Mouse (Mus musculus): Measurements from ENCODE around the gene Sept12.

Gene Sept12

DNA sequence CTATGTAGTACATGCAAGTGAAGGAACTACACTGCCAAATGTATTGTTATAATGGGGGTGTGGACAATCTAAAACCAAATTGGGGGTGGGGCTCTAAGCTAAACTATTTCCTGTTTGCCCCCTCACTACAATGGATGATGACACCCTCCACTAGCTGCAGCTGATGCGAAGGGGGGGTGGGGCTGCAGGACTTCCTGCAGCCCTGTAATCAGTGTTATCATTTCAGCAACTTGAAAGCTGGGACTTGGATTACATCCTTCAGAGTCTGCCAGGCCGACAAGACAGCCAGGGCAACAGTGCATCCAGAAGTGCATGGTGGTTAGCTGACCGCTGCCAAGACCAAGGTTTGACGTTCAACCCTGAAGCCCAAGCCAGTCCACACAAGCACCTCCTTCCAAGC, 26.0 kb downstream of the Sept12 start:
- peak; percentile 26 for DNase-seq

DNA sequence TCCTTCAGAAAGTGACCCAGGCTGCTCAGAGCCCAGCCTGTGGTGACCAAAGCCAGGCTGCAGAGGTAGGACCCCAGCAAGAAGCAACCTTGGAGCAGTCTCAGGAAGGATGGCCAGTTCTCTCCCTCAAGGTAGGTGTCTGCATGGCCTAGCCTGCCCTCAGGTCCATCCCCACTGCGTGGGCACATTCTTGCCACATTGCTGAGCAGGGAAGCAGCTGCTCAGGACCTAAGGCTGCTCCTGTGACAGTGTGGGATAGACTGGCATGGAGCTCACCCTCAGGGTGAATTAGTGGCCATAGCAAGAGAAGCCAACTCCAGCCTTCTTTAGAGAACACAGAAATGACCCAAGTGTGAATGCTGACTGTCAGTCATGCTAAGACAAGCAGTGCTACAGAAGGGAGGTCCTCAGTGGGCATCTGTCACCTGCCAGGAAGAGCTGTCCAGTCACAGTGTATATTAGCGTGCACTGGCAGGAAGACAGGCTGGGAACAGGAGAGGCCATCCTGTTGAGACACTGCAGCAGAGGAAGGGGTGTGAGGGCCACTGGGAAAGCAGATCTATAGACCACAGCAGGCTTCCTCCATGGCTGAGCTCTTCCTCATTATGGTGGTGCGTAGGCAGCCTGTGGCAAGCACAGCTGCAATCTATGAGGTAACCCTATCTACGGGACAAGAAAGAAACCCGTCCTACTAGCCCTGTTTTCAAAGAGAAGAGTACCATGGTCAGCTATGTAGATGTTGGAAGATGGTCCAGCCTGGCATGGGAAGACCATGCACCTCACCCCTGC, 28.4 kb downstream of the Sept12 start:
- peak; percentile 34 to 36 for DNase-seq

DNA sequence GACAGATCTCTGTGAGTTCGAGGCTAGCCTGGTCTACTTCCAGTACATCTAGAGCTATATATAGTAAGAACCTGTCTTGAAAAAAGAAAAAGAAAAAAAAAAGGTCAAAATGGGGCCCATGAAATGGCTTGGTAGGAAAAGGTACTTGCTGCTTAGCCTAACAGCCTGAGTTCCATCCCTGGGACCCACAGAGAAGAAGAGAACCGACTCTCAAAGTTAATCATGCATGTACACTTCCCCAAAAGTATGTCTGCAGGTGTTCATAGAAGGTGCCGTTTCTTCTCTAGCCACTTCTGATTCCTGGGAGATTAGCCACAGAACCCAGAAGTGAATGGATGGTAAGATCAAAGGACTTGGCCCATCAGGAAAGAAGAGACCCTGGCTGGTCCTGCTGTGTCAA, 29.2 kb downstream of the Sept12 start:
- peak; percentile 19 to 31 for DNase-seq

DNA sequence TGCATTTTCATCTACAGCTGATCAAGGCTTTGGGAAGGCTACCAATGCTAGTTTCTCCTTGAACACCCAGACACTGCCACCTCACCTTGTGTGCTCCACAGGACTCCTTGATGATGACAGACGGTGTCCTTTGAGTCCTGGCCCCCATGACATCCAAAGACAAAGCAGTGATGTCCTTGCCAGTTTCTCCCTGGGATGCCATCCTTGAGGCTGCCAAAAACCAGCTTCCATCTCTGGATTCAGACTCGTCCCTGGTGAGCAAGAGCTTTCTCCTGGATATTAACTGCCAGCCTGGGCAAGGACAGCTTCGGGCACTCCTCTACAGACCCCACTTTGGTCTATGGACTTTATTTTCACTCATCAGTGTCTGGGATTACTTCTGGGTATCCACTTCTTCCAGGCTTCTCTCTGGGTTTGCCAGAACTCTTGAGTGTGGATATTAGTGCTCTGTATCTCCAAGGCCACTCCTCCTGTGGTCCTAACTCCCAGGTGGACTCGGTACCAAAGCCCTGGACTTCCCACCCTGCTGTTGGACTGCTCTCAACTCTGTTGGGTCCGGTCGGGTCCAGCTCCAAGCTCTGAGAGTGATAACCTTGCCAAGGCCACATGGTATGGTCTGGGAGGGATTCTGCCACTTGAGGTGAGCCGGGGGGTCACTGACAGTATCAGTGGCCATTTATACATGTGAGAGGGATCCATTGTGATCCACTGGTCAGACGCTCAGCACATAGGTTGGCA, 32.1 kb downstream of the Sept12 start:
- no peak for DNase-seq

DNA sequence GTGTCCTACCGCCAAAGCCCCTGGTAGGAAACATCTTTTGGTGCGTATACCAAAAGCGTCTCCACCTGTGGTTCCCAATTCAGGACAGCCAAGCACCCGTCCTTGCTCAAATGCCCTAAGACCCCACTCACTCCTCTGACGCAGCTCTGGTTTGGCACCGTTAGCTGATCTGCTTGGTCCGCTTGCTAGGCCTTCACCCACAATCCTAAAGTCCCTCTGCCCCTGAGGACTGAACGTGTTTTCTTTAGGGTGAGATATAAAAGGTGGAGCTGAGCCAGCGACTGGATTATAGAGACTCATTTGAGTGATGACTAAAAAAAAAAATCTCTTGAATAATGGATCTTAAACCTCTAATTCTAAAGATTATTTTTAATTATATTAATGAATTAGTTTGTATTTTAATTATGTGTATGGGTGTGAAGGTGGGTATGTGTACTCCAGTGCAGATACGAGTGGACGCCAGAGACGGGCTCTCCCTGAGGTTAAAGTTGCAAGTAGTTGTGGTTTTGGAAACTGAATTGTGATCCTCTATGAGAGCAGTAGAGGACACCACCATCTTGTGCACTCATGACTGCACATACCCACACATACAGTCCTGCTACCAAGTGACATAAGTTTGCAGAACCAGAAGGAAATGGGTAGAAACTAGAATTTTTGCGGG, 32.8 kb downstream of the Sept12 start:
- no peak for DNase-seq

DNA sequence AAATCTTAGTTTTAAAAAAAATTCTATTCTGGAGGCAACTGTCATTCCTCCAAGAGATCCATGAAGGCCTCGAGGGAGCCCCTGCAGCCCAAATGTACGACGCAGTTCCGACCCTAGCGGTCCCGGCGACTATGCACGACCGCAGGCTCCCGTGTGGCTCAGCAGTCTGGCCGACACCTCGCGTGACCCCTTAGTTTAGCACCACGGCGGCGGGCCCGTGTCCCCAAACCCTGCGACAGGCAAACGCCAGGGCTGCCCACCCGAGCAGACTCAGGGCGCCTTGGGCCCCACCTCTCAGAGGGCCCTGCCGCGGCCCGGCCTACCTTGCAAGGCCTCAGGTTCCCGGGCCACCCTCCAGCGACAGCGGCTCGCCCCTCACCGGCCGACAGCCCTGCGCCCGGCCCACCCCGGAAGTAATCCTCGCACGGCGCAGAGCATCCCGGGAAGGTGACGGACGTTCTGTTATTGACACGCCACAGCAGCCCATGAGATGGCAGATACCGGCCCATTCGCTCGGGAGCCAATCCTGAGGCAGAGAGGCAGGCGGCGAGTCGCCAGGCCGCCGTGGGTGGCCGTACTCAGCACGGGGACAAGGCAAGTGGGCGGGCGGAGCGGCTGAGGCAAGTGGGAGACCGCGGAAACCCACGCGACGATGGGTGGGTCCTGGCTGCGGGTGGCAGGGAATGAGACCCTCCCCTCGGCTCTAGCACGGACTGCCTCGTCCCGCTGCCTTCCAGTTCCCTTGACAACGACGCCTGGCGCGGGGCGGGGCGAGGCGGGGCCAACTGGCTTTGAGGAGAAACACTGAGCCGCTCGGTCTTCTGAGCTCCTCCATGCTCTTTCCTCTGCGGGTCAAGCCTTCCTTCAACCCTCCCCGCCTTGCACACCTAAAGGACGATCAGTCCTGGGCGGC, 33.6 kb downstream of the Sept12 start, which contains the start of gene Anks3:
Anks3 (minus strand) TSS at position 409 of the 913 bp plus-strand sequence.
- peak; percentile 96 for DNase-seq

DNA sequence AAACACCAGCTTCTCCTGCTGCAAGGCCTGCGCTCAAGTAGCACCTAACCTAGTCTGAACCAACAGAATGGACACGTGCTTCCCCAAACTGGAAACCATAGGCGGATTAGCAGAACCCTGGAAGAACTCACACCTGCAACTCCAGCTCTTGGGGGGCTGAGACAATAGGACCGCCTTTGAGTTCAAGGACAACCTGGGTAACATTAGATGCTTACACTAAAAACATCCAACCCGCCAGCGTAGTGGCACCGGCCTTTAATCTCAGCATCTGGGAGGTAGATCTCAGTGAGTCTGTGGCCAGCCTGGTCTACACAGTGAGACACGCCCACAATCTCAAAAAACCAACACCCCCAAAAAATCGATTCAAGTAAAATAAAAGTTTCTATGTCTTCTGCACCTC, 34.3 kb downstream of the Sept12 start:
- no peak for DNase-seq

DNA sequence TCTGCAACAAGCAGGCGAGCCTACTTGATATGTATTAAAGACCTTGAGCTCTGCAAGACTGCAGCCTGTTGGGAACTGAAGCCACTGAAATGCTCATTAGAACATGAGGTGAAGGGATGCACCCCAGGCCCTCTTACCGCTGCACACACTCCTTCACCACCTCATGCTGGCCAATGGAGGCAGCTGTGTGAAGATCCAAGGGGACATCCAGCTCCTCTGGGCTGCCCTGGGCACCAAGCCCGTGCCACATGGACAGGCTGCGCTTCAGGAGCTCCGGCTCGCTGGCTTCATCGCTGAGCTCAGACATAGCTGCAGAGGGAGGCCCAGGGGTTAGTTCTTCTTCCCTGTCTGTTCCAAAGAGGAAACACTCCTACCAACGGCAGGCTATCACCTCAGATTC, 37.4 kb downstream of the Sept12 start:
- no peak for DNase-seq

DNA sequence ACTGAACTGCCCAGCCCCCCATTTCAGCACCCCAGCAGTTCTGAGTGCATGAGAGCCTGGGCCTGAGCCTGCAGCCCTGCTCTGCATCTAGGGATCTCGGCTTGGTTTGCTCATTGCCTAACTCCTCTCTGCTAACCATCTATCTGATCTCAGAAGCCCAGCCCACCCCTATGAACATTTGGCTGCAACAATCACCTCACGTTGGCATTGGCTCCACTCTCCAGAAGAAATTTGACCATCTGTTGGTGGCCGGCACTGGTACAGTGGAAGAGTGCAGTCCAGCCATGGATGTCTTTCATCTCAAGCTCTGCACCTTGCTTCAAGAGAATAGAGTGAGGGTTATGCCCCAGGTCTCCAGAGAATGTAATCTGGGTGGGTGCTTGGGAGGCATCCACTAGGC, 40.2 kb downstream of the Sept12 start:
- no peak for DNase-seq

DNA sequence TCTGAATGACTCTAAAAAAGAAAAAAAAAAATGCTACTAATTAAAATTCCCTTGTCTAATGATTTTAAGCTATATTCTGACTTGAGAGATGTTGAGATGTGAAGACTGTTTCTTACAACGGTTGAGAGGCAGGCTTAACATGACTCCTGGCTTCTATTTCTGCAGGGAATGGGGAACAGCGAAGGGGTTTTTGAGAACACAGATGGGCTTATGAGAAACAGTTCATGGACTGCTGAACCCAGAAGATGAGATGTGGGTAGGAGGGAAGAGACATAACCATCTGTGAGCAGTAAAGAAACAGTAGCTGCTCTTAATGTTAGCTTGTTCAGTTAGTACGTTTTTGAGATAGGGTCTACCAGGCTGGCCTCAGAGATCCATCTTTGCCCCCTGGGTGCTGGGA, 41.0 kb downstream of the Sept12 start:
- no peak for DNase-seq

DNA sequence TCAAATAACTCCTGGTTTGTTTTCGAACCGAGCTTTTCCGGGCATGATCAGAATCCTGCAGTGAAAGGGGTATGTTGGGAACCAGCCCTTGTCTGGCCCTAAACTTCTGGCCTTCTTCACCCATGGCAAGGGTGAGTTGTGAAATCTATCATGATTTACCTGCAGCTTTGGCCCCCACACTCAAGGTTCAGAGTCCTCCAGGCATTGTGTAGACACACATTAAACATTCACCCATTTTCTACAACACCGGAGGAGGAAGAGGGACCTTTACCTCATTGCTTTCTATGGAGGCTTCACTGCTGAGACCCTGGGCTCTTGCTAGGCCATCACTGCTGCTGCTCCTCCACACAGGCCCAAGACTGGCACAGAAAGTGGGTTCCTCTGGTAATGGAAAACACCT, 50.3 kb downstream of the Sept12 start:
- no peak for DNase-seq

DNA sequence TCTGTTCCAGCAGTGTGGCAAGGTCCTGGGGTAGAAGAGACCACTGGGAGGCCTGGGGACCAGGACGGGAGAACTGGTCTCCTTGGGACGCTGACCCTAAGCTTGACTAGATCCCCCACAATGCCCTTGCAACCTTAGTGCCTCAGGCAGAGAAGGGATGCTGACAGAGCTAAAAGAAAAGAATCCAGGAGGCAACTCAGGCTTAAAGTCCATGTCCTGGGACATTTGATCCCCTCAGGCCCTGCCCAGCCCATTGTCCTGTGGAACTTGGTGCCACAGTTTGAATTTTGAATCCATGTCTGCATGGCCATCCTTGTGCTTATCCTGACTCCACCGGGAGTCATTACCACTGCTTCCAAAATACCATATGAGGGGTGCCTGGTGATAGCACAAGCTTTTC, 51.5 kb downstream of the Sept12 start:
- no peak for DNase-seq

DNA sequence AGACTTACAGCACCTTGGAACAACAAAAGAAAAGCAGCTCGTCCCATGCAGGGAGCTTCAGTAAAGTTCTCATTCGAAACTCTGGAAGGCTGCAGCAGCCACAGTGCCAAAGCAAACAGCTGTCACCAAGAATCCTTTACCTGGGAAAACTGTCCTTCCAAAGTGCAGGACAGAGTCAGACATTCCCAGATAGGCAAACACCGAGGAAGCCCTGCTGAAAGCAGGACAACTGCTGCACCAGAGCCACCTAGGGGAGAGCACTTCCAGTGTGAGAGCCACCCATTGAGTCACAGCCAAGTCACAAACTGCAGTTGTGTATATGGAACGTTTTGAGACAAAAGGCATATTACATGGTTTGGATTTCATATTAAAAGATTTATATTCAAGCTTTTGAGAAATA, 52.2 kb downstream of the Sept12 start:
- DNase-seq: no peak

DNA sequence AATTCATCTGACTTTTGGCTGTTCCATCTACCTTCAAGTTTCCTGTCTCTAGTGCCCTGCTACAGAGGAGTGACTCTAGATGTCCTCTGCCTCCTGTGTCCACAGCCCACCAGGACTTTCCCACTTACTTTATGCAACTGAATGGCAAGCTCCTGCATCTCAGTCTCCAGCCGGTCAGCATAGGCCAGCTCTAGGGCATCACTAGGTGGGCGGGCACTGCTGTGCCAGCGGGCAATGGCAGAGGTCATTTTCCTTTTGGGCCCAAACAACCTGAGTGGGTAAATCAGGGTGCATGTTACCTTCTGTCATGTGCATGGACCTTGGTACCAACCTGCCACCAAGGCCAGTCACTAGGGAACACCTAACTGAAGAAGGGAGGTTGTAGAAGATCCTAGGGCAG, 54.2 kb downstream of the Sept12 start:
- DNase-seq: no peak

DNA sequence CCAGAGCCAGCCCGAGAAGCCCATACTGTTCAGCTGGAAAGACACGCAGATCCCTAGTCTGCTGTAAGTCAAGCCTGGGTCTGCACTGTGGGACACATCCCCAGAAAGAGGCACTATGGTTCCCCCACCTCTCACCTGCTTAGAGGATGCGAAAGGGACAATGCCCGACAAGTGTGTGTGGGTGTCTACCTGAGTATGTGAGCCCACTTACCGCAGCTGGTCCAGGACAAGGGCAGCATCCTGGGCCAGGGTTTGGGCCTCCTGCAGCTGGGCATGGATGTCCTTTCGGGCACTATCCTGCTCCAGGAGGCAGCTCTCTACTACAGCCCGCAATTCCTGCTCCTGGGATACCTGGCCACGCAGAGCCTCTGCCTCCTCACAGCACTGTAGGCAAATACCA, 54.8 kb downstream of the Sept12 start:
- DNase-seq: no peak

DNA sequence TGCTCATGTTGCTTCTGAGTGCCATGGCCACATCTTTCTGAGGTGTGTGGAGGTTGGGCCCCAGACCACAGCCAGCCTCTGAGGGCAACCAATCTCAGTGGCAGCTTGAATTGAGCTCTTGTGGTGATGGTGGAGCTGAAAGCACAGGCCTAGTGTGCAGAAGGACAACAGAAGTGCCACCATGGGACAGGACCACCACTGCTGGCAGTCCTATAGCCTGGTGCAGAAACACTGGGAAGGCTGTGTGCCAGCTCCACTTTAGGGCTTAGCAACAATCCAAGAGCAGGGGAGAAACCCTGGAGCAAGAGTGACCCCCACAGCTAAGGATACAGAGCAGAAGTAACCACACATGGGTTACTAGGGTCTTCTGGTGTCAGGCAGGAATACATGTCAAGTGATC, 56.6 kb downstream of the Sept12 start:
- no peak for DNase-seq

DNA sequence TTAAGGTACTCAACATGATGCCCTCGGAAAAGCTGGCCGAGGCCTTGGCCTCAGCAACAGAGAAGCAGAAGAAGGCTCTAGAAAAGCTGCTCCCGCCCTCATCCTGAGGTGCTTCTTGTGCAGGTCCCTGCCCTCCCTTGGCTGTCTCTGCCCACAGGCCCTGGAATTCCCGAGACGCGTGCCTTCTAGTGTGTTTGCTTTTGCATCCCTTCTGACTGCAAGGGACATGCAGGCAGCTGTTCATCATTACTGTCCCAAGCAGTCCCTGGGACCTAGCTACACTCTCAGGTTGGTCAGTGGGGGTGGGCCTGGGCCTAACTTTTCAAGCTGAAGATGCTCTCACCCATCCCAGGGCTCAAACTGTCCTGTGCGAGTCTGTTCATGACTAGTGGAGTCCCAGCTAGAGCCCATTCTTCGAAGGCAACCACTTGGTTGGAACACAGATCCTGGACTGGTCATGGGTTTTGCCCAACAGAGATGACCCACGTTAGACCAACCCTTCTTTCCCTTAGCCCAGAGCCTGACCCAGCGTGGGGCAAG, 57.3 kb downstream of the Sept12 start:
- no peak for DNase-seq

DNA sequence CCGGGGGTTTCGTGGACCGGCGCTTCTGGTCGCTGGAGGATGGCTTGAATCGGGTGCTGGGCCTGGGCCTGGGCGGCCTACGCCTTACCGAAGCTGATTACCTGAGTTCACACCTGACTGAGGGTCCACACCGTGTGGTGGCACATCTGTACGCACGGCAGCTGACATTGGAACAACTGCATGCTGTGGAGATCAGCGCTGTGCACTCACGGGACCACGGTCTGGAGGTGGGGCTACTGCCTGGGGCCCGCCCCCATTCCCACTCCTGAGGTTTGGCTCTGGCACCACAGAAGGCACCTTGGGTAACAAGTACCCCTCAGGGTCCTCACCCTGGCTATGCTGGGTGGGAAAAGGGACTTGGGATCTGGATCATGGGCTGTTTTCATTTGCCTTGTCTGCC, 58.2 kb downstream of the Sept12 start:
- no peak for DNase-seq

DNA sequence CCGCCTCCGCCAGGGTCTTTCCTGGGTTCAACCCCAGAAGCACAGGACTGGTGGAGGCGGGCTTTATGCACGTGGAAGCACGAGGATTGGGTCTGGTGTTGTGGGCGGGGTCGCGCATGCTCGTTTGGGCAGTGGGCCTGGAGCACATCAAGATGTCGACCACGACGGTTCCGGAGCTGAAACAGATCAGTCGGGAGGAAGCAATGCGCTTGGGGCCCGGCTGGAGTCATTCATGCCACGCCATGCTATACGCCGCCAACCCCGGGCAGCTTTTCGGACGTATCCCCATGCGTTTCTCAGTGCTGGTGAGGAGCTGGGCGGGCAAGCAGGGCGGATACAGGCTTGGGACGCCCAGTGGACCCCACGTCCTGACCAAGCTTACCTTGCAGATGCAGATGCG, 58.7 kb downstream of the Sept12 start:
- DNase-seq: peak; percentile 96 to 97

DNA sequence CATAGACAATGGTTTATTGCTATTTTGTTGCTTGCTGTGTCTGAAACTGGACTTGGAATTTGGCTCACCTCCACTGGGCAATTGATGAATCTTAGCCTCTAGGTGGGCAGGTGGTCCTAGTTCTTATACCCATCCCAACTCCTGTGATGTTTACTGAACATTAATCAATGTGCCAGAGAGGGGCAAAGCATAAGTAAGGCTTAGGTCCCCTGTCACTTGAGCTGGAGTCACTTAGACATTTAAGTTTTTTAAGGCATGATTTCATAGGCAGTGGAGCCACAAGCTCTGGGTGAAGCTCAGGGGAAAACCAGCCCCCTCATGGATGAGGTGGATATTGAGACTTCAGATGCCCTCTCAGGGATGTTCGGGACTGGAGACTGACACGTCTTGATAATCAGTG, 59.2 kb downstream of the Sept12 start, which contains the start of gene Nudt16l1:
Nudt16l1 (plus strand) TSS at position 301 of the 400 bp plus-strand sequence.
- DNase-seq: no peak

DNA sequence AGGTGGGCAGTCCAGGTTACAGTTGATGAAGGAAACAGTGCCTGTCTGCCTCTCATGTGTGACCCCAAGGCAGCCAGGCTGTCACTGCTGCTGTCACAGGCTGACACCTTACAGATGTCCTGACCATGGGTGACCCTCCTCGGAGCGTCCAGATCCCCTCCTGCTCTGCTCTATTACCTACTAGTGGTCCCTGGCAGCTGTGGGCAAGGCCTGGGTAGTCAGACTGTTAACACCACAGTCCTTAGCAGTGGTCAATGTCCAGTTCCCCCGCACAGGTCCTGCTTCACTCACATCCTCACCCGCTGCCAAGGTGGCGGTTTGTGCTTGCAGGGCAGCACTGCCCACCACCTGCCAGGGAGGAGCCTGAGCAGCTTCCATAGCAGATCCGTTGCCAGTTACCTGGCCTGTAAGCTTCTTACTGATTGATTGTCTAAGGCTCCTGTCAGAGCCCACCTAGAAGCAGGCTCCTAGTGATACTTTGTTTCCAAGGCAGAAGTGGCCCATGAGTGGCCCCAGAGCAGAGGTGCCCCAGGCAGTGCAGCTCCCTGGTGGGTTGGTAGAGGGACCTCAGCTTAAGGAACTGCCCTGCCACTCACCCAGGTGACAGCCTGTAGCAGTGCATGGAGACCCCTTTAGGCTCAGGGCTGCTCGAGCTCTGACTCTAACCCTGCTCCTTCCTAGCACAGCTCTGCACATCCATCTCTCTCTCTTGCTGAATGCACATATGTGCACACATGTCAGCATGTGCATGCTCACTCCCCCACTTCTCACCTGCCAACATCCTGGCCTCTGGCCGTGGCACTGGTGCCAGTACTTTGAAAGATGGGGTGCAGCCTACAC, 60.1 kb downstream of the Sept12 start:
- DNase-seq: no peak

All from B cell, adult 2 months (primary cell).